Mouse (Mus musculus): ENCODE data around the gene Fam78a. TPM values are rescaled to one million over a fixed set of nuclear protein-coding genes. Genes with fewer than 3 reads are reported as not detected.

Fam78a gene
- total RNA-seq, 2 experiments from 2014 or later = 1.2 to 2.3 TPM

- intact Hi-C loops (cut with DNase I) = no loop called here
- peak in 1 of 2 experiments; percentile 46 for DNase-seq (ENCODE audit: extremely low spot score in 1 of 2, low spot score in 2 of 2)
Measured at GRCm38 (mm10) chr2:32079191-32079725, 5.4 kb downstream of the Fam78a start.

- DNase-seq (ENCODE audit: extremely low spot score in 1 of 2, low spot score in 2 of 2) = peak in 1 of 2 experiments; percentile 82
- intact Hi-C loops (cut with DNase I) = no loop called here
Measured at GRCm38 (mm10) chr2:32078522-32078921, 6.1 kb downstream of the Fam78a start.

- intact Hi-C loops (cut with DNase I) = no loop called here
Measured at GRCm38 (mm10) chr2:32077744-32078143, 6.9 kb downstream of the Fam78a start.

GRCm38 (mm10) chr2:32075368-32075767 is 9.3 kb downstream of the Fam78a start:
- intact Hi-C loops (cut with DNase I) = no loop called here
- DNase-seq (ENCODE audit: extremely low spot score in 1 of 2, low spot score in 2 of 2) = no peak

More at GRCm38 (mm10) chr2:32077744-32078143, 6.9 kb downstream of the Fam78a start:
- no peak for DNase-seq (ENCODE audit: extremely low spot score in 1 of 2, low spot score in 2 of 2)

- DNase-seq (ENCODE audit: extremely low spot score in 1 of 2, low spot score in 2 of 2) = no peak
- intact Hi-C loops (cut with DNase I) = no loop called here
Measured at GRCm38 (mm10) chr2:32074404-32074803, 10.3 kb downstream of the Fam78a start.

GRCm38 (mm10) chr2:32070747-32071146 is 13.9 kb downstream of the Fam78a start:
- intact Hi-C loops (cut with DNase I) = no loop called here
- no peak for DNase-seq (ENCODE audit: extremely low spot score in 1 of 2, low spot score in 2 of 2)

GRCm38 (mm10) chr2:32068811-32069607 is 15.6 kb downstream of the Fam78a start:
- intact Hi-C loops (cut with DNase I) = no loop called here

GRCm38 (mm10) chr2:32066005-32066404 is 18.7 kb downstream of the Fam78a start:
- intact Hi-C loops (cut with DNase I) = no loop called here
- no peak for DNase-seq (ENCODE audit: extremely low spot score in 1 of 2, low spot score in 2 of 2)

More at GRCm38 (mm10) chr2:32068811-32069607, 15.6 kb downstream of the Fam78a start:
- DNase-seq (ENCODE audit: extremely low spot score in 1 of 2, low spot score in 2 of 2) = no peak

- intact Hi-C loops (cut with DNase I) = no loop called here
- no peak for DNase-seq (ENCODE audit: extremely low spot score in 1 of 2, low spot score in 2 of 2)
Measured at GRCm38 (mm10) chr2:32065371-32065791, 19.3 kb downstream of the Fam78a start.

GRCm38 (mm10) chr2:32064913-32065312 is 19.7 kb downstream of the Fam78a start:
- intact Hi-C loops (cut with DNase I) = no loop called here
- no peak for DNase-seq (ENCODE audit: extremely low spot score in 1 of 2, low spot score in 2 of 2)

- DNase-seq (ENCODE audit: extremely low spot score in 1 of 2, low spot score in 2 of 2) = no peak
- intact Hi-C loops (cut with DNase I) = no loop called here
Measured at GRCm38 (mm10) chr2:32063451-32064151, 21.1 kb downstream of the Fam78a start.

GRCm38 (mm10) chr2:32062626-32063410 is 21.8 kb downstream of the Fam78a start:
- DNase-seq (ENCODE audit: extremely low spot score in 1 of 2, low spot score in 2 of 2) = no peak
- intact Hi-C loops (cut with DNase I) = no loop called here

- DNase-seq (ENCODE audit: extremely low spot score in 1 of 2, low spot score in 2 of 2) = no peak
- intact Hi-C loops (cut with DNase I) = no loop called here
Measured at GRCm38 (mm10) chr2:32061722-32062505, 22.7 kb downstream of the Fam78a start.

GRCm38 (mm10) chr2:32061189-32061588 is 23.5 kb downstream of the Fam78a start:
- no peak for DNase-seq (ENCODE audit: extremely low spot score in 1 of 2, low spot score in 2 of 2)
- intact Hi-C loops (cut with DNase I) = no loop called here

GRCm38 (mm10) chr2:32060228-32060805 is 24.3 kb downstream of the Fam78a start:
- DNase-seq (ENCODE audit: extremely low spot score in 1 of 2, low spot score in 2 of 2) = no peak
- intact Hi-C loops (cut with DNase I) = no loop called here

GRCm38 (mm10) chr2:32059613-32060012 is 25.0 kb downstream of the Fam78a start:
- intact Hi-C loops (cut with DNase I) = loop anchor here (5.0 kb wide), 1 partner anchor 73 kb away; no protein-coding TSS in a partner anchor
- no peak for DNase-seq (ENCODE audit: extremely low spot score in 1 of 2, low spot score in 2 of 2)

GRCm38 (mm10) chr2:32058716-32059115 is 25.9 kb downstream of the Fam78a start:
- intact Hi-C loops (cut with DNase I) = loop anchor here (5.0 kb wide), 1 partner anchor 74 kb away; no protein-coding TSS in a partner anchor
- DNase-seq (ENCODE audit: extremely low spot score in 1 of 2, low spot score in 2 of 2) = no peak

GRCm38 (mm10) chr2:32058241-32058640 is 26.4 kb downstream of the Fam78a start:
- intact Hi-C loops (cut with DNase I) = loop anchor here (5.0 kb wide), 1 partner anchor 74 kb away; no protein-coding TSS in a partner anchor
- no peak for DNase-seq (ENCODE audit: extremely low spot score in 1 of 2, low spot score in 2 of 2)
